Mouse (Mus musculus): ENCODE data around the gene Abcb5.

Abcb5 gene

DNA sequence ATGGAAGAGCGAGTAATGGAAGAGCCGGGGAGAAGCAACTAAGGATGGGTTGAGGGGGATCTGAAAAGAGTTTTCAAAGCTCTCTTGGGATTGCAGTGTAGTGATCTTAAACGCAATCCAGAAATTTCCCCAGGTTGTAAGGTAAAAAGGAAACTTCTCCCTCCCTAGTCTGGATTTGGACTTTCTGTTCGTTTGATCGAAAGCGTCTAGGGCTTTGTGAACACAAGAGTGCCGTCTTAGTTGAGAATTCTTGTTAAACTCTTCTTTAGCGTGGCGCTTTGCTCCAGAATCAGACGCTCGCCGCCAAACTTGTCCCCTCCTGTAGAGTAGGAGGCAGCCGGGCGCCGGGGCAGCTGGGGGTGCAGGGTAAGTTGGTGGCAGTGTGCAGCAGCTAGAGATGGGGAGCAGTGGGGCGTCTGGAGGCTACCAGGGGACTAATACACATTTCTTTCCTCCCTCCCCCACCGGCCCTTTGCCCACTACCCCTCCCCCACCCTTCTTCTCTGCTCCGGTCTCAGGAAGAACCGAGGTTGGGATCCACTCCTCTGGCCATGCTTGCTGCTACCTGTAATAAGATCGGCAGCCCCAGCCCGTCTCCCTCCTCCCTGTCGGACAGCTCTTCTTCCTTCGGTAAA, 118.2 kb downstream of the Abcb5 start:
- no peak for DNase-seq

- DNase-seq = no peak
These were observed 118.8 kb downstream of the Abcb5 start for GRCm38 (mm10) chr12:118847381-118847780.

DNA sequence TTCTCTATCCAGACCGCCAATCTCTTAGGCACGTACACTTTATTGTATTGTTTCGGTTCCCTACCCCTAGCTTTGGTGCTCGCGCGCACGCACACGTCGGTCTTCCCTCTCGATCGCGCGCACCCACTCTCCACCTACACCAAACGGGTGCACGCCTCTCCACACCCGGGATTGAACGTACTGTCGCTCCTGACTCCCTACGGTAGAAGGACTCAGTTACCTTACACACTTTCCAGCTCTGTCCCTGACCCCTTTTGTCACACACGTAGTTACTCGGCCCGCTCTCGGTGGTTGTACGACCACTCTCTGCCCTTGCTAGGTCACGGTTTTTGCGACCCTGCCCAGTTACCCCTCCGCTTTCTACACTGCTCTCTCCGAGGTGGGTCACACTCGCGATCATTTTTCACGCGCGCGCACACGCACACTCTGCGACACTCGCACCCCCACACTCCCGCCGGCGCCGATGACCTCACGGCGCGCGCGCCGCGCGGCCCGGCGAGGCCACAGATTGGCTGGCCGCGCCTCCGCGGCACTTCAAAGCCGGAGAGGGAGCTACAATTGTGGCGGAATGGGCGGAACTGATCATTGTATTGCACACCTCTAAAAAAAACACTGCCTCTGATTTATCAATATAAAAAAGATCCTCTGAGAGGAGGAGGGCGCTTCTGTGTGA, 119.4 kb downstream of the Abcb5 start:
- no peak for DNase-seq

GRCm38 (mm10) chr12:118846221-118846620, 120.0 kb downstream of the Abcb5 start, which contains the start of gene Sp8:
Gene Sp8, plus strand, starts transcription at chr12:118846329.
- no peak for DNase-seq

DNA sequence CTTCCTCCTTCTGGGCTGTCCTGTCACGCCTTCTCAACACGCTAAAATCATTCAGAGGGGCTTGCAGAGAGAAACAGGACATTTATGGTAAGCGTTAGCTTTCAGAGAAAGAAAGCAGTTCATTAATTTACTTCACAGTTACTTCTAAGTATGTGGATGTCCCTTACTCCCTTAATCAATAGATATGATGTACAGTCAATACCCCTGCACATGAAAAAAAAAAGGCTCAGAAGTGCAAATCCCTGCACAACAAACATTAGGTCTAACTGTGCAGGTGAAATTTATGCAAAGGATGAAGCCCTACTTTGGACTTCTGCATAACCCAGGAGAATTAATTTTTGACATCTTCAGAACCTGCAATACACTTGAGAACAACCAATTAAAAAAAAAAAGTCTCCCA, 120.9 kb downstream of the Abcb5 start:
- DNase-seq = no peak

DNA sequence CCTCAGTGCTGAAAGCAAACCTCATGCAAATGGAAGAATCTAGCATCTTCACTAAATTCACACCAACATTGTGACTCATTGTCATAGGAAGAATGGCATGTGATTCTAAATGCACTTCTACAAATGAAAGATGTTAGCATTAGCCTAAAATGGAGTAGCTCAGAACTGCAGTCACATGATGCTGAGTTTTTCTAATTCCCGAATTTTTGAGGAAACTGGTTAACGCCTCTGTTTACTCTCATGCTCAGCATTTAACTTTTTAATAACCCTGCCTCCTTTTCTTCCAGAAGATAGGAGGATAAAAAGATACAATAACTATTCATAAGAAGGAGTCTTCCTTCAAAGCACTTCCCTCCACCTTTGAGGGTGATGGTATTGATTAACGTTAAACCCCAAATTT, 121.4 kb downstream of the Abcb5 start:
- no peak for DNase-seq

DNA sequence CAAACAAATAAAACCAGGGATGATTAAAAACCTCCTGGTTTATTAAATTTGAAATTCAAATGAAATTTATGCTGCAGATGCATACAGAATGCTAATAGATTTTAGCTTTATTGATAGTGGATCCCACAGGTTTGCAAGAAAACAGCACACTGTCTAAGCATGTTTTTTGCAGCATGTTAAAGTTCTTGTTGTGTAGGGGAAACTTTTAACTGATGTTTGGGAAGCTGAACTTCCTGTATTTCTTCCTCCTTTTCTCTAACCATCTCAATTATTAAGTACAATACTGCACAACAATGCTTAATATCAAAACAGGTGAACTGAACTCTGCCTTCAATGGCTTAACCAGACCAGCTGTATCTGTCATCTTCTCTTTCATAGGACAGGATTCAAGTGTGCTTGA, 122.1 kb downstream of the Abcb5 start:
- no peak for DNase-seq

- DNase-seq = no peak
These were observed 123.4 kb downstream of the Abcb5 start for GRCm38 (mm10) chr12:118842671-118843411.

DNA sequence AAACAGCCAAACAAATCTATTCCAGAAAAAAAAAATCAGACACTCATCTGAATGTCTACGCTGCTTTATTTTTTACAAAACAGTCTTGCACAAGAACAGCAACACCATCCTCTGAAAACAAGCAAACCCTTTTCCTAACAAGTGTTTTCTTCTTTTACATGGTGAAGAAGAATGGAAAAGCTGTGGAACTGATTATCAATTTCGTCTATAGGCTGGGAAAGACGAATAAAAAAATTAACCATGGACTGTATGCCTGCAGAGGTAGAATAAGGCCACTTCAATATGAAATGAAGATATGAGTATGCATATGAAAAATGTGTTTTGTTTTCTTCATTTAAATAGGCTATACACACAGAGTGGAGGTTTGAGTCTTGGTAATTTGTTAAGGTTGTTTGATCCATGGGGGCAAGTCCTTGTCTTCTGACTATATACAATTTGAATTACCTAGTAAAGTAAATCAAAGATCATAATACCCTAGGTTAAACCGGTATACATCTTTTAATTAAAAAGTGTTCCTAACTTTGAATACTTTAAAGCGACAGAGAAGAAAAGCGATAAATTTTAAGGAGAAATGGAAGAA, 124.2 kb downstream of the Abcb5 start:
- no peak for DNase-seq

GRCm38 (mm10) chr12:118841381-118841922, 124.8 kb downstream of the Abcb5 start:
- DNase-seq = no peak

DNA sequence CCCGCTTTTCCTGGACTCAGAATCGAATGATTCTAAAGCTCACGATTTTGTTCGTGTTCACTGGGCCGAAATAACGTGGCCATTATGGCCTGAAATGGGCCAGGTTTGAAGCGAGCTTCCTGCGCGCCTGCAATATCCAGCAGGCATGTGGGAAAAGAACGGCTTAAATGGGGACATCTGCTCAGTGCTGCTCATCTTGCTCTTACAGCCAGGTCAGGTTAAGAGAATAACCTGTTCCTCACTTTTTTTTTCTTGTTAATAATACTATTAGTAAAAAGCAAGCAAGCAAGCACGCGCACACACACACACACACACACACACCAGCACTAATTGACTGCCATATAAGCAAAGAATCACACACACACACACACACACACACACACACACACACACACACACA, 125.4 kb downstream of the Abcb5 start:
- no peak for DNase-seq

GRCm38 (mm10) chr12:118840301-118840700, 125.9 kb downstream of the Abcb5 start:
- DNase-seq = no peak

DNA sequence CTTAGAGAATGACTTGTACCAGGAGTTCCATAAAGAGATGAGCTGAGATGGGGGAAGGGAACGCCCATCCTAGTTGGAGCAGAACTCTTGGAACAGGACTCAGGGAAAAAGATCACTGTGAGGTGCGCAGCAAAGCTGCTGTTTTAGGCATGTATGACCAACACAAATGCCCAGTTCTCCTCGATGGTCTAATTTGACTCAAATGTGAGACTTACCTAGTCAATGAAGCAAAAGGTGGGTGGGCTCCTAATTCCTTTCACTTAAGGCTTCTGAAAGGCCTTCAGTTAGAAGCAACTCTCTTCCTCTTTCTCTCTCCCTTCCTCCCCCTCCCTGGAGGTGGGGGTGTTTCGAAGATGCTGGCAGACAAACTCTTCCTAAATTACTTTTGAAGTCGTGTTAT, 126.8 kb downstream of the Abcb5 start:
- DNase-seq = no peak

GRCm38 (mm10) chr12:118838260-118838659, 128.0 kb downstream of the Abcb5 start:
- DNase-seq = no peak

- DNase-seq = no peak
These were observed 128.9 kb downstream of the Abcb5 start for GRCm38 (mm10) chr12:118837361-118837760.

DNA sequence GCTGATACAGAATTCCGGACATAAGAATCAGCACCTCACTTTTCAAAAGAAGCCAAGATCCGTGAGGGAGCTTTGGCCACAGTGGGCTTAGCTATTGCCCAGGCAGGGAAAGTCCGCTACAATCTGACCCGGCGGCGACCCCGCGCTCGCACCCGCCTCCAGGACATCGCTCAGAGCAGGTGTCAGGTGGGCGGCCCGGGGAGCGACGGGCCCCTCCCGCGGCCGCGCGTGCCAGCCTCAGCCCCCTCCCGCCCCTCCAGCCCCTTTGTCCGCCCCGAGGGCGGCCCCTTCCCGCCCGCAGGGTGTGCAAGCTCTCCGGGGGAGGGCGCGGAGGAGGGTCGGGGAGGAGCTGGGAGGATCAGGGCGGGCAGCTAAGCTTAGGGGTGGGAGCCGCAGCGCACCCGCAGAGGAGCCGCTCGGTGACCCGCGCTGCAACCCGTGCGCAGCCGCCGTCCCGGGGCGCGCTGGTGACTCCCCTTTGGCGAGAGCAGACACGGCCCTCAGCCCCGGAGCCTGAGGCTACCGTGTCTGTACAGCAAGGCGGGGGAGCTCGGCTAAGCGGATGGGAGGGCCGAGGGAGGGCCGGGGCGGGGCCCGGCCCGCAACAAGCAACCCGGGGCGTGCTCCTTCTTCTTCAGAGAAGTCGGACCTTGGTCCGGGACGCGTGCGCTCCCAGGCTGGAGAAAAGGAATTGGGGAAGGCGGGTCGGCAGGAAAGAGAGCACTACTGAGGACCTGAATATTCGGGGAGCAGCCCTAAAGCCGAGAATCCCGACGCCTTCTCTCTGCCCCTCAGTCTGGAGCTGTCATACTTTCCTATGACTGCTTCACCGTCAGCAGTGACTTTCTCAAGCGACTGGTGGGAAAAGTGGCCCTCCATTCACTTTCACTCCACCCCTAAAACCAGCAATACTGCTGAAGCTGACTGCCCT, 129.5 kb downstream of the Abcb5 start:
- DNase-seq = no peak

DNA sequence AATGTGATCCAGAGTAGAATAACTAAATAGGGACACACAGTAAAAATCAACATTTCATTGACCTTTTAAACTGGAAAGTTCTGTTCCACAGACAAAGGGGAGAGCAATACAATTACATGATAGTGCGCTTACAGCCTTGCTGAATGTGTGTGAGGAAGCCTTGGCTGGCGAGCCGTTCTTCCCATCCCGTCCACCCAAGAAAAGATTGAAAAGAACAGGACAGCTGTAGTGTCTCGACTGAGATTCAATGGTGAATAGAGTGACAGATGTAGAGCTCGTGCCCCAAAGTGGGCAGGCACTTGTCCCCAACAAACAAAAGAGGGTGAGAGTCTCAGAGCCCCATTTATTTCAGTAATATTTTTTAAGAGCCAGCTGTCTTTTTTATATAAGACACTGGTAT, 136.3 kb downstream of the Abcb5 start:
- no peak for DNase-seq

All from cerebellum, adult 8-10 months (tissue).